Mouse (Mus musculus): ENCODE measurements around the gene Fgf18. TPM values are rescaled to one million over a fixed set of nuclear protein-coding genes. Genes with fewer than 3 reads are reported as not detected.

The Fgf18 gene
- polyA plus RNA-seq, 1 experiment from 2014 or later, result 0.76 TPM

DNA sequence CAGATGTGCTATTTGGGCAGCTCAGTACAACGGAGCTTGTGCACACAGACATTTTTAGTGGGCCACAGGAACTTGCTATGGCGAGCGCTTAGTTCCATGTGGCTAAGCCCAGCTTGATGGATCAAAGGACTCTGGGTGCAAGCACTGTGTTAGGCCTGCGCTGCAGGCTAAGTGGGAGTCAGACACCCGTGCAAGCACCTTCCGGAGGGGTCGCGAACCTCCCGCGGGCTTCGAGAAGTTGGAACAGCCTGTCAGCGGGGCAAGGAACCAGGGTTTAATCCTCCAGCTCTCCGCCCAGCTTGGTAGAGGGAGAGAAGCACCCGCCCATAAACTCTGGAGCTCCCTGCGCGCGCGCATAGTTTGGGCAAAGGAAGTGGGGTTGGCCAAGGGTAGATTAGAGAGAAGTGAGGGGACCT, 33.5 kb upstream of the Fgf18 start:
- DNase-seq (ENCODE audit: low spot score), result peak; percentile 51
- WGBS, result 3% methylated on average over 18 of the region's 18 CpGs
- no peak overlapping the region; the same call in 1 of the 2 replicates for H3K4me3 ChIP-seq (replicated peaks; ENCODE audit: low read depth, low read length)

DNA sequence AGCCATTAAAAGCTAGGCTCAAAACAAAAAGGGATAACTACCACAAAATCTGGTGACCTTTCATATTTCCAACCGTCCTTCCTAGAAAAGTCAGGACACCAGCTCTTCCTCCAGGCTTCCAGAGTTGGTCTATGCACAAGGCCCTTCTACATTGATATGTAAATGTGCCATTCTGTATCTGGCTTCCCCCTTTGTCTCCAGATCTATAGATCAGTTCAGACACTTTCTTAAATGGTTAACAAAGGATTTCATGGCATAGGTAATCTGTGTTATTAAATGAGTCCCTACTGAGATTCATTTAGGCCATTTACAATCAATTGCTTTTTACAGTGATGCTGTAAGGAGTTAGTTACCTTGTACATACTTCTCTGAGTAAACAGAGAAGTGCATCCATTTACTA, 32.6 kb upstream of the Fgf18 start:
- no peaks in the 10 kb centered on the region for H3K36me3 ChIP-seq (ENCODE audit: insufficient read depth, low read length)
- ATAC-seq (replicated peaks; ENCODE audit: low FRiP score, low read depth), result no peak
- H3K9me3 ChIP-seq (replicated peaks; ENCODE audit: low read length), result no peaks in the 10 kb centered on the region
- no peak for TF ChIP-seq CTCF (IDR thresholded peaks at IDR 0.05; ENCODE audit: low read depth)
- no peak overlapping the region for H3K4me2 ChIP-seq (ENCODE audit: low read length)
- H3K27ac ChIP-seq, result no peak overlapping the region
- H3K27me3 ChIP-seq (ENCODE audit: insufficient read depth, low read length), result peaks cover 9% of the 10 kb centered on the region; the same call in 1 of the 2 replicates
- DNase-seq (ENCODE audit: low spot score), result no peak
- H3K9ac ChIP-seq (ENCODE audit: low read depth, low read length), result no peak overlapping the region
- H3K4me3 ChIP-seq (replicated peaks; ENCODE audit: low read depth, low read length), result no peak overlapping the region
- WGBS, result 76% methylated on average over 1 of the region's 1 CpGs
- H3K4me1 ChIP-seq (replicated peaks; ENCODE audit: insufficient read depth, low read length), result no peaks in the 10 kb centered on the region

More for the DNA sequence above, 33.5 kb upstream of the Fgf18 start:
- Histone ChIP-seq H3K27ac (no peak overlapping the region), H3K27me3 (ENCODE audit: insufficient read depth, low read length) (peaks cover 9% of the 10 kb centered on the region; the same call in 1 of the 2 replicates), H3K4me2 (ENCODE audit: low read length) (peak overlapping the region; percentile 47), H3K9me3 (replicated peaks; ENCODE audit: low read length) (no peaks in the 10 kb centered on the region), H3K9ac (ENCODE audit: low read depth, low read length) (no peak overlapping the region), H3K36me3 (ENCODE audit: insufficient read depth, low read length) (no peaks in the 10 kb centered on the region), H3K4me1 (replicated peaks; ENCODE audit: insufficient read depth, low read length) (no peaks in the 10 kb centered on the region)
- TF ChIP-seq CTCF (IDR thresholded peaks at IDR 0.05; ENCODE audit: low read depth), result no peak
- no peak; the same call in 1 of the 2 replicates for ATAC-seq (replicated peaks; ENCODE audit: low FRiP score, low read depth)

DNA sequence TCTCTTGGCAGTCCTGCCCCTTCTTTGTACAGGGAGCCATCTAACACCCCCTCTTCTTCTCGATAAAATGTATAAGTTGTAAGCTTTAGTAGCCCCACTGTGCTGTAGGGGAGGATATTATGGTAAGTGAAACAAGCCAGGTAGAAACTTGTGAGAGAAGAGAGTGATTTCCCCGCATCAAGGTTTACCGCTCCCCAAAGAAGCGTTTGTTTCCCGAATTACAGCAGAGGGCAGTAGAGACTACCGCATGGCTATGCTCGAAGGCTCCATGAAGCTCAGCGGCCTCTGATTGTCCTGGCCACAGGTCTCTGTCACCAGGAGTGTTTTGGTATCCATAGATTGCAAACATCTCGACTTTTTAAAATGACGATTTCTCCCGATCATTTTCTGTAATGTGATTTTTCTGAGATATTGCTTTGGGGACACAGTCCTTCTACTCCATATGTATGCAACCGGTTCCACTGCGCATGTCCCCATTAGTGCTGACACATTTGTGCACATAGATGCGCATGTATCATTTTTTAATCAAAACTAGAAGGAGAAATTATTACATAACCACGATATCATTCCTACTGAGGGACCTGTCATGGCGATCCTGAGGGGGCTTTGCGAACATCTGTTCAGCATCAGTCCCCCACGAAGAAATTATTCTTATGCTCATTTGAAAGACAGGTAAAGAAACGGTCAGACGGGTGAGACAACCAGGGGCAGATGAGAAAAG, 29.5 kb upstream of the Fgf18 start:
- Histone ChIP-seq H3K4me1 (replicated peaks; ENCODE audit: insufficient read depth, low read length) (no peaks in the 10 kb centered on the region), H3K27me3 (ENCODE audit: insufficient read depth, low read length) (peaks cover 9% of the 10 kb centered on the region; the same call in 1 of the 2 replicates), H3K36me3 (ENCODE audit: insufficient read depth, low read length) (no peaks in the 10 kb centered on the region), H3K4me3 (replicated peaks; ENCODE audit: low read depth, low read length) (no peak overlapping the region), H3K4me2 (ENCODE audit: low read length) (no peak overlapping the region), H3K9ac (ENCODE audit: low read depth, low read length) (no peak overlapping the region), H3K9me3 (replicated peaks; ENCODE audit: low read length) (no peaks in the 10 kb centered on the region), H3K27ac (no peak overlapping the region)
- TF ChIP-seq CTCF (IDR thresholded peaks at IDR 0.05; ENCODE audit: low read depth), result peak; percentile 91
- 0 out of 2 replicates have a peak, but pooled peaks have one; percentile 36 for ATAC-seq (replicated peaks; ENCODE audit: low FRiP score, low read depth)
- WGBS, result 34% methylated on average over 20 of the region's 20 CpGs
- peak; percentile 89 for DNase-seq (ENCODE audit: low spot score)

DNA sequence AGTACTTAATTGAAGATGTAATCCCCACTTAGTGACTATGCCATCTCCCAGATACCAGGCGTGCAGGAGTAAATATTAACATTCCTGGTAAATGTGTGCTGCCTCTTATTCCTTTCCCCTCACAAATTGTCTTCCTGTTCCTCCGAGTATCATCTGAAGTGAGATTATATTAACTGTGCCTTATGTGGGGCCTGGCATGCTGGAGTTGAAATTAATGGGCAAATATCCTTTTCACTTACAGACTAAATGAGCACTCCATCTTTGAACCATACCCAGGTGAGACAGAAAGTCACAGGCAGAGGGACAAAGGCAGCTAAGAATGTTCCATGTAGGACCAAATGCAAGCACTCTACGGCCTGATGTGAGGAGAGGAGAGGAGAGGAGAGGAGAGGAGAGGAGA, 28.6 kb upstream of the Fgf18 start:
- Histone ChIP-seq H3K4me1 (replicated peaks; ENCODE audit: insufficient read depth, low read length) (no peaks in the 10 kb centered on the region), H3K9me3 (replicated peaks; ENCODE audit: low read length) (no peaks in the 10 kb centered on the region), H3K36me3 (ENCODE audit: insufficient read depth, low read length) (no peaks in the 10 kb centered on the region), H3K4me2 (ENCODE audit: low read length) (no peak overlapping the region), H3K9ac (ENCODE audit: low read depth, low read length) (no peak overlapping the region), H3K27ac (no peak overlapping the region), H3K27me3 (ENCODE audit: insufficient read depth, low read length) (peaks cover 9% of the 10 kb centered on the region; the same call in 1 of the 2 replicates), H3K4me3 (replicated peaks; ENCODE audit: low read depth, low read length) (no peak overlapping the region)
- ATAC-seq (replicated peaks; ENCODE audit: low FRiP score, low read depth), result no peak
- DNase-seq (ENCODE audit: low spot score), result no peak
- 71% methylated on average over 3 of the region's 3 CpGs for WGBS
- TF ChIP-seq CTCF (IDR thresholded peaks at IDR 0.05; ENCODE audit: low read depth), result no peak

DNA sequence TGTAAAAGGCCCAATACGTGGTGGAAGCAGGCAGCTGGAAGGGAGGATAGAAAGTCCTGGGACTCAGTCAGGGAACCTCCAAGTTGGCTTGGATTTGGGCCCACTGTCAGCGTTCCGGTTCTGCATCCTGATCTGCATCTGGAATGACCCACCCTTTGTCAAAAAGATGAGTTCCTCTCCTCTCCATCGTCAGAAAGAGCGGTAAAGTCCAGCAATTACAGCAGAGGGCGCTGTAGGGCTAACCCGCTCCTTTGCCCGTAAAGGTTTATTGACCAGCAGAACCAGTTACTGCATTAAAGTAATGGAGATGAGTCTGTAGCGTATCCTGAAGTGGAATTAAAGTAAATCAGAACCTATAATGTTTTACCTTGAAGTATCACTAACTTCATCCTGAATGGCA, 23.3 kb upstream of the Fgf18 start:
- ATAC-seq (replicated peaks; ENCODE audit: low FRiP score, low read depth) (no peak), DNase-seq (ENCODE audit: low spot score) (peak; percentile 72)
- Histone ChIP-seq H3K27ac (no peak overlapping the region), H3K27me3 (ENCODE audit: insufficient read depth, low read length) (no peaks in the 10 kb centered on the region), H3K4me3 (replicated peaks; ENCODE audit: low read depth, low read length) (no peak overlapping the region), H3K4me1 (replicated peaks; ENCODE audit: insufficient read depth, low read length) (no peaks in the 10 kb centered on the region), H3K4me2 (ENCODE audit: low read length) (no peak overlapping the region), H3K9me3 (replicated peaks; ENCODE audit: low read length) (no peaks in the 10 kb centered on the region), H3K9ac (ENCODE audit: low read depth, low read length) (no peak overlapping the region), H3K36me3 (ENCODE audit: insufficient read depth, low read length) (no peaks in the 10 kb centered on the region)
- TF ChIP-seq CTCF (IDR thresholded peaks at IDR 0.05; ENCODE audit: low read depth), result peak; percentile 82
- 16% methylated on average over 9 of the region's 9 CpGs for WGBS

DNA sequence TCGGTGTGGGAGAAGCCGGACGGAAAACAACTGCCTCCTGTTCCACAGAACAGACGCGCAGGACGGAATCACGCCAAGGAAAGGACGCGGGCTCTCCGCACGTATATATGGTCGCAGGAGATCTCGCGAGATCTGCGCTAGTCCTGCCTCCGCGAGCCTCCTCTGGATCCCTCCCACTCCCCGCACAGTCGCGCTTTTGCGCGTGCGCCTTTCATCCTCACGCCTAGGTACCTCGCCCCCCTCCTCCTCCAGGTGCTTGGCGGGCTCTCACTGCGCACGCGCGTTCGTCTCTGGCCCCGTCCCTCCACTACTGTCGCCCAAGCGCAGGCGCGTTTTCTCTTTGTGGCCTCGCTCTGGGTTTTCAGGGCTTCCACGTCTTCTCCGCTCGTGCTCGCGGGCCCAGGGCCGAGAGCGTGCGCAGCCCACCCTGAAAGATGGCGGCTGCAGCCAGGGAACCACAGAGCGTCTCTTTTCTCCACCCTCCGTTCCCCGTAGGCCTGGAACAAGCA, 15.9 kb upstream of the Fgf18 start, which contains the start of gene Npm1:
Npm1 (minus strand) TSS at position 209 of the 509 bp plus-strand sequence.
- WGBS, result 6% methylated on average over 49 of the region's 49 CpGs
- peaks cover 4% of the 10 kb centered on the region; the same call in 1 of the 2 replicates for H3K4me1 ChIP-seq (replicated peaks; ENCODE audit: insufficient read depth, low read length)

More for the DNA sequence above, 15.9 kb upstream of the Fgf18 start, which contains the start of gene Npm1:
- Histone ChIP-seq H3K27ac (peak within 1 kb of the TSS; percentile 95), H3K27me3 (ENCODE audit: insufficient read depth, low read length) (no peaks in the 10 kb centered on the region), H3K9ac (ENCODE audit: low read depth, low read length) (peak within 1 kb of the TSS; percentile 90), H3K9me3 (replicated peaks; ENCODE audit: low read length) (no peaks in the 10 kb centered on the region), H3K36me3 (ENCODE audit: insufficient read depth, low read length) (peaks cover 19% of the 10 kb centered on the region; the same call in 1 of the 2 replicates), H3K4me3 (replicated peaks; ENCODE audit: low read depth, low read length) (peak within 1 kb of the TSS; percentile 90), H3K4me2 (ENCODE audit: low read length) (peak within 1 kb of the TSS; percentile 84)
- ATAC-seq (replicated peaks; ENCODE audit: low FRiP score, low read depth) (peak; percentile 96), DNase-seq (ENCODE audit: low spot score) (peak; percentile 100)
- TF ChIP-seq CTCF (IDR thresholded peaks at IDR 0.05; ENCODE audit: low read depth), result no peak
